Mouse (Mus musculus) heart, adult 2 months (tissue): ENCODE data around the gene Atp2a2. TPM values are rescaled to one million over a fixed set of nuclear protein-coding genes. Genes with fewer than 3 reads are reported as not detected.

ENCODE experiments used
- DNase-seq, 2 experiments: peaks; one replicate each; pipeline ENCODE4 v3.0.0; 2021
- H3K27ac ChIP-seq: fragments of 200-600 bp; 2 replicates; pipeline ENCODE4 v1.8.1; 2022
- H3K27me3 ChIP-seq: fragments of 200-500 bp; 2 replicates; pipeline ENCODE4 v1.6.1; 2012; ENCODE audit warnings: mild to moderate bottlenecking, low read length, inconsistent platforms, mixed read lengths; ENCODE audit not compliant: control insufficient read depth, insufficient read depth
- H3K36me3 ChIP-seq: fragments of 200-500 bp; 2 replicates; pipeline ENCODE4 v1.6.1; 2012; ENCODE audit warnings: low read length, inconsistent platforms; ENCODE audit not compliant: control insufficient read depth, insufficient read depth
- H3K4me1 ChIP-seq: fragments of 200-500 bp; 2 replicates; pipeline ENCODE4 v1.6.1; 2011; ENCODE audit warnings: low read length; ENCODE audit not compliant: control insufficient read depth, insufficient read depth
- H3K4me3 ChIP-seq: fragments of 200-600 bp; 2 replicates; pipeline ENCODE4 v1.8.1; 2022
- H3K79me2 ChIP-seq: fragments of 200-500 bp; replicated peaks from 2 replicates; pipeline ENCODE4 v1.6.1; 2012; ENCODE audit warnings: mild to moderate bottlenecking, inconsistent platforms, low read length, moderate library complexity, mixed read lengths; ENCODE audit not compliant: control insufficient read depth, insufficient read depth
- H3K9ac ChIP-seq: fragments of 200-500 bp; 2 replicates; pipeline ENCODE4 v1.6.1; 2012; ENCODE audit warnings: low read depth, mild to moderate bottlenecking, control low read depth, inconsistent platforms, low read length, mixed read lengths
- CTCF ChIP-seq: fragments of 200-600 bp; IDR thresholded peaks from 2 replicates; pipeline ENCODE4 v1.8.1; 2022; ENCODE audit warnings: antibody characterized with exemption, mild to moderate bottlenecking, moderate library complexity
- EP300 ChIP-seq: fragments of 200-500 bp; IDR thresholded peaks from 2 replicates; pipeline ENCODE4 v1.6.1; 2011; ENCODE audit warnings: low read depth, low read length, control low read depth; ENCODE audit not compliant: insufficient read depth
- POLR2A ChIP-seq: fragments of 200-500 bp; IDR thresholded peaks from 2 replicates; pipeline ENCODE4 v1.6.1; 2011; ENCODE audit warnings: mild to moderate bottlenecking, low read depth, low read length, control low read depth; ENCODE audit not compliant: insufficient read depth
- WGBS: fragments of 180-500 bp; shearing (Covaris S2); methylation state at CpG from one replicate; pipeline ENCODE4 v1.1.7; 2018; 5-methylcytosine and 5-hydroxymethylcytosine counted together
- intact Hi-C: fragments of 180-260 bp; cut with DNase I; formaldehyde crosslinking; loops from one replicate; pipeline ENCODE4 v1.15.1; 2025
- polyA plus RNA-seq: library from polyadenylated mRNA; depleted of rRNA; stranded (reverse); fragments of >200 nt; gene quantifications from 2 replicates; pipeline ENCODE4 v1.2.3, GENCODE M21; 2012
- total RNA-seq, 2 experiments: library from RNA; stranded (reverse); gene quantifications; 2 replicates each; pipeline ENCODE4 v1.2.3; 2021

The Atp2a2 gene
- total and polyA plus RNA-seq, 3 experiments, result 3,546 to 13,259 (median 11,796) TPM

DNA sequence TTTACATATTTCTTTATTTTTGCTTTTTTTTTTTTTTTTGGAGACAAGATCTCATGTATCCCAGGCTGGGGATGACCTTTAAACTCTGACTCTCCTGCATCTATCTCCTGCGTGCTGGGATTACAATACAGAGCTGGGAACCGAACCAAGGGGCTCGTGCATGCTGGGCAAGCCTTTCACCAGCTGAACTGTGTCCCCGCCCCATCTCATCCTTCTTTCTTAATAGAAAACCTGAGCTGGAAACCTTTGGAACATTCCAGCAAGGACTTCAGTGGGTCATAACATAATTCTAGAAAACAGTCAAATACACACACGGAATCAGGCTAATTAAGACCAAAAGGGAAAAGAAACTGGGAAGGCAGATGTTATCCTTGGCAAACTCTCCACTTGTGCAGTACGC lies 10.0 kb upstream of the Atp2a2 start:
- Histone ChIP-seq H3K27ac (peak overlapping the region; percentile 93), H3K79me2 (no peaks in the 10 kb centered on the region), H3K4me1 (peaks cover 13% of the 10 kb centered on the region), H3K9ac (no peak overlapping the region), H3K27me3 (no peaks in the 10 kb centered on the region), H3K36me3 (no peaks in the 10 kb centered on the region), H3K4me3 (no peak overlapping the region)
- WGBS, result 40% methylated on average over 6 of the region's 6 CpGs
- no peak for TF ChIP-seq EP300
- no peak for TF ChIP-seq POLR2A
- no peak for TF ChIP-seq CTCF
- no peak for DNase-seq
- intact Hi-C loops, result no loop called here

DNA sequence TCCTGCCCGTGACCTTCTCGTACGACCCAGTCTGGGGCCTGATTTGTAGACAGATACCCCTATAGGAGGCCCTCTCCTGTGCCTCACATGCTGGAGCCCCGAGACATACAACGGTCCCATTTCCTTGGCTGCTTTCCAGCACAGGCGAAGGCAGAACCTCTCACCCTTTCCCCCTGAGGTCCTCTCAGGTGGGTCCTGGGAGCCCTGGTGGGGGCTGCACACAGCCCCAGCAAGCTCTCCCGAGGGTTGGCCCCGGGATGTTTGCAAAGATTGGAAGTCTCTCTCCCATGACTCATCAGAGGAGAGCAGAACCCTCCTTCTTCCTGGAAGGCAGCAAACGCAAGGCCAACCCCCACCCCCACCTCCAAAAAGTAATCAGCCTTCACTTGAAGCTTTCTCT lies 9.4 kb upstream of the Atp2a2 start:
- H3K36me3 ChIP-seq, result no peaks in the 10 kb centered on the region
- H3K4me3 ChIP-seq, result no peak overlapping the region
- H3K27me3 ChIP-seq, result no peaks in the 10 kb centered on the region
- intact Hi-C loops, result loop anchor here (2.0 kb wide), 1 partner anchor 13 kb away; no protein-coding TSS in a partner anchor
- DNase-seq, result peak; percentile 32 to 49
- H3K4me1 ChIP-seq, result peaks cover 13% of the 10 kb centered on the region
- no peaks in the 10 kb centered on the region for H3K79me2 ChIP-seq
- H3K9ac ChIP-seq, result peak overlapping the region; percentile 41
- peak overlapping the region; percentile 93 for H3K27ac ChIP-seq
- 10% methylated on average over 9 of the region's 9 CpGs for WGBS
- TF ChIP-seq POLR2A, result no peak
- TF ChIP-seq EP300, result no peak
- TF ChIP-seq CTCF, result no peak

DNA sequence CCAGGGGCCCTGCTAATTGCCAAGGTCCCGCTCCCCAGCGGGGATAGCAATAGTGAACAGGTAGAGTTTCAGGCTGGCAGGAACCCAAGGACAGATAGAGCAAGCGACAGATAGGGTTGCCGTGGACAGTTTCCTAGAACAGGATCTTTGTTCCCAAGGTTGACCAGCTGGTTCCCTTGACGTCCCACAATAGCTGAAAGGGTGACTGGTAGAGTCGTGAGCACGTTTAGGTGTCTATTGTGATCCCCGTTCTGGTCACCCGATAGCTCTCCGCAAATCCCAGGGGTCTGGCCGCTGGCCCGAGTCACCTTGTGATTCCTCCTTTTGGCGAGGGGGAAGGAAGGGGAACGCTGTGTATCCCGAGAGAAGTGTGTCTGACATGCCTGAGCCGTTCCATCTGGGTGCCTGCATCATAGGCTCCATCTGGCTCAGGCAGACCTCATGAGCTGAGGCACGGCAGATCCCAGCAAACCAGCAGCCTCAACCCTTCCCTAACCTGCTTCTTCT lies 8.7 kb upstream of the Atp2a2 start:
- intact Hi-C loops, result loop anchor here (2.0 kb wide), 1 partner anchor 14 kb away; no protein-coding TSS in a partner anchor
- peak; percentile 79 to 85 for DNase-seq
- H3K9ac ChIP-seq, result peak overlapping the region; percentile 41; the same call in 1 of the 2 replicates

DNA sequence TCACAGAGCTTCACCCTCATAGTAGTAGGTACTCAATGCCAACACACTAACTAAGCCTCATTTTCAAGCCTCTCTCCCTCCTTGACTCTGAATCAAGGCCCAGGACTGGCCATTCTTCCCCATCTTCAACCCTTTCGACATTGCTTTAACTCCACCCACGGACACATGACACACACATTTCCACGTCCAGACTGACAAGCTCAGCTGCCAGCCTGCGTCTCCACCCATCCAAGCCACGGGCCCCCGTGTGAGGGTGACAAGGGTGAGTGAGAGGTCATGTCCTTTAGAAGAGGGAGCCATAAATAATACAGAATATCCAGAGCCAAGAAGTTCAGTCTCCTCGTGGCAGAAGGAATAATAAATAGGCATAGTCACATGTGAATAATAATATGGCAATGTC lies 7.6 kb upstream of the Atp2a2 start:
- H3K9ac ChIP-seq, result peak overlapping the region; percentile 17; the same call in 1 of the 2 replicates
- H3K4me1 ChIP-seq, result peaks cover 13% of the 10 kb centered on the region
- DNase-seq, result peak; percentile 58 to 83
- no peaks in the 10 kb centered on the region for H3K36me3 ChIP-seq
- peak overlapping the region; percentile 93 for H3K27ac ChIP-seq
- WGBS, result 29% methylated on average over 7 of the region's 7 CpGs
- TF ChIP-seq POLR2A, result no peak
- TF ChIP-seq CTCF, result no peak
- peak; percentile 92 for TF ChIP-seq EP300
- H3K79me2 ChIP-seq, result no peaks in the 10 kb centered on the region
- H3K27me3 ChIP-seq, result no peaks in the 10 kb centered on the region
- intact Hi-C loops, result loop anchor here (2.0 kb wide), 1 partner anchor 15 kb away; no protein-coding TSS in a partner anchor
- H3K4me3 ChIP-seq, result no peak overlapping the region

More for the DNA sequence above, 8.7 kb upstream of the Atp2a2 start:
- no peaks in the 10 kb centered on the region for H3K79me2 ChIP-seq
- H3K27me3 ChIP-seq, result no peaks in the 10 kb centered on the region
- H3K4me3 ChIP-seq, result no peak overlapping the region
- WGBS, result 41% methylated on average over 17 of the region's 17 CpGs
- H3K27ac ChIP-seq, result peak overlapping the region; percentile 93
- peaks cover 13% of the 10 kb centered on the region for H3K4me1 ChIP-seq
- H3K36me3 ChIP-seq, result no peaks in the 10 kb centered on the region
- TF ChIP-seq CTCF (no peak), POLR2A (peak; percentile 59), EP300 (peak; percentile 100)

DNA sequence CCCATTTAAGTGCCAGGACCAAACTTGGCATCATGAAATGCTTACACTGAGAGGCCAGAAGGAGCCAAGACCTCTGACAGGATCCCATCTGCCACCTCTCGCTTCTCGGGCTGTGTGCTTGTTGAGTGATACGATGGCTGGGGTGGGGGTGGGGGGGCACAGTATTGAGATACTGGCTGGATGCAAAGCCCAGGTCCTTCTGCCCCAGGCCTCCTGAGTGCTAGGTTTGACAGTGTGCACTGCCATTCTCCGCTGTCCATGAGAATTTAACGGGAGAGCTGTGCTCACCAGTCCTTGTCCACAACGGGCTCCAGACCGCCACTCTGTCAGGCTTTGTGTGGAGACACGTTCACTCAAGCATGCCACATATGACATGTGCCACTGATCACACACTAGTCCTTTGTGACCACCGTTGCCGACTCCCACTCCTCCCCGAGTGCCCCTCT lies 6.9 kb upstream of the Atp2a2 start:
- intact Hi-C loops, result no loop called here
- Histone ChIP-seq H3K4me3 (no peak overlapping the region), H3K4me1 (peaks cover 8% of the 10 kb centered on the region), H3K27me3 (no peaks in the 10 kb centered on the region), H3K9ac (peak overlapping the region; percentile 14), H3K27ac (peak overlapping the region; percentile 93), H3K79me2 (no peaks in the 10 kb centered on the region), H3K36me3 (no peaks in the 10 kb centered on the region)
- WGBS, result 64% methylated on average over 11 of the region's 11 CpGs
- peak; percentile 40 to 44 for DNase-seq
- TF ChIP-seq POLR2A (peak; percentile 64; the same call in 1 of the 2 replicates), CTCF (no peak), EP300 (0 out of 2 replicates have a peak, but pooled peaks have one; percentile 35)

DNA sequence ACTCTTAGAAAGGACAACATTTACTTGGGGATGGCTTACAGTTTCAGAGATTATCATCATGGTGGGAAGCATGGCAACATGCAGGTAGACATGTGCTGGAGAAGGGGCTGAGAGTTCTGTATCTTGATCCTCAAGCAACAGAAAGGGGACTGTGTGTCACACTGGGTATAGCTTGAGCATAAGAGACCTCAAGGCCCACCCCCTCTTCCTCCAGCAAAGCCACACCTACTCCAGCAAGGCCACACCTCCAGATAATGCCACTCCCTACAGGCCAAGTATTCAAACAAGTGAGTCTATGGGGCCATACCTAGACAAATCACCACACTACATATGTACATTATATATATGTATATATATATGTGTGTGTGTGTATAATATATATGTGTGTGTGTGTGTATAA lies 5.4 kb upstream of the Atp2a2 start:
- TF ChIP-seq EP300 (no peak), CTCF (no peak), POLR2A (no peak)

More for the DNA sequence above, 5.4 kb upstream of the Atp2a2 start:
- intact Hi-C loops, result no loop called here
- Histone ChIP-seq H3K4me3 (no peak overlapping the region), H3K4me1 (peaks cover 7% of the 10 kb centered on the region), H3K27ac (no peak overlapping the region), H3K9ac (no peak overlapping the region), H3K79me2 (no peaks in the 10 kb centered on the region), H3K27me3 (no peaks in the 10 kb centered on the region), H3K36me3 (no peaks in the 10 kb centered on the region; the same call in 1 of the 2 replicates)
- no peak for DNase-seq
